Mouse (Mus musculus): Measurements from ENCODE around the gene Tmem164.

DNA sequence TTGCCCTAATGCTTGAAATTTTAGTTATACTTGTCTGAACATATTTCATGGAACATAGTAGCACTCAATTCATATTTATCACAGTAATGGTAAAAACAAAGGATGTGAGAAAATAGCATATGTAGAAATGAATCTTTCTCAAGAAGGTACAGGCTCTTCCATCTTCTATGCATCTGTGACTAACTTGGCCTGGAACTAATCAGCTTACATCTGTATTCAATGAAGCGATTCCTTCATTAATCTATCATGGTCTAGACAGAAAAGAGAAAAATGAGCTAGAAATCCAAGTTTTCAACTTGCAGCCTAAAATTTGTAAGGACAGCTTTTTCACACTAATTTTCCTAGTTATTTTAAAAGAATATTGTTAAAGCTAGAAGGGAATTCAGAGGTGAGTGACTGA, 10.1 kb upstream of the Tmem164 start:
- TF ChIP-seq POLR2A (IDR thresholded peaks at IDR 0.05; ENCODE audit: low read depth, low read length): no peak
- no peak for TF ChIP-seq CTCF (conservative IDR thresholded peaks at IDR 0.05; ENCODE audit: insufficient read depth, insufficient read length, low read depth, low read length)

All from kidney, adult 2 months (tissue).